Mouse (Mus musculus): ENCODE results near the gene Epm2a. TPM values are rescaled to one million over a fixed set of nuclear protein-coding genes. Genes with fewer than 3 reads are reported as not detected.
"Not testable (repeated sequence)": the region's sequence is repeated elsewhere in the genome, so short reads cannot be mapped to it uniquely, and the experiment has no call there.

Epm2a gene
- total and polyA plus RNA-seq, 2 experiments from 2014 or later, result 3.1 to 41.9 TPM

GRCm38 (mm10) chr10:11319446-11319970, 23.7 kb upstream of the Epm2a start:
- WGBS, result 85% methylated on average over 1 of the region's 1 CpGs
- H3K4me2 ChIP-seq (ENCODE audit: low read depth, low read length, poor library complexity, severe bottlenecking), result no peak overlapping the region
- no peaks in the 10 kb centered on the region for H3K9me3 ChIP-seq (ENCODE audit: low read length)
- no peak overlapping the region for H3K27ac ChIP-seq (ENCODE audit: low read depth, low read length)
- ATAC-seq (ENCODE audit: low FRiP score) (no peak), DNase-seq (ENCODE audit: low spot score) (no peak)
- H3K27me3 ChIP-seq (ENCODE audit: insufficient read depth, low read length), result no peaks in the 10 kb centered on the region
- no peak overlapping the region for H3K9ac ChIP-seq (replicated peaks; ENCODE audit: low read length, poor library complexity, severe bottlenecking)
- H3K4me3 ChIP-seq (ENCODE audit: low read depth, low read length), result no peak overlapping the region
- H3K36me3 ChIP-seq (ENCODE audit: insufficient read depth, low read length), result no peaks in the 10 kb centered on the region
- H3K4me1 ChIP-seq (ENCODE audit: insufficient read depth, low read length), result no peaks in the 10 kb centered on the region
- no peak for TF ChIP-seq CTCF (IDR thresholded peaks at IDR 0.05)

- H3K4me1 ChIP-seq (ENCODE audit: insufficient read depth, low read length), result no peaks in the 10 kb centered on the region
- H3K36me3 ChIP-seq (ENCODE audit: insufficient read depth, low read length), result no peaks in the 10 kb centered on the region
- TF ChIP-seq CTCF (IDR thresholded peaks at IDR 0.05), result no peak
- no peak overlapping the region for H3K4me3 ChIP-seq (ENCODE audit: low read depth, low read length)
- no peak overlapping the region for H3K4me2 ChIP-seq (ENCODE audit: low read depth, low read length, poor library complexity, severe bottlenecking)
- ATAC-seq (ENCODE audit: low FRiP score) (no peak), DNase-seq (ENCODE audit: low spot score) (no peak)
- H3K9me3 ChIP-seq (ENCODE audit: low read length), result no peaks in the 10 kb centered on the region
- 91% methylated on average over 7 of the region's 7 CpGs for WGBS
- no peaks in the 10 kb centered on the region for H3K27me3 ChIP-seq (ENCODE audit: insufficient read depth, low read length)
- no peak overlapping the region for H3K27ac ChIP-seq (ENCODE audit: low read depth, low read length)
- H3K9ac ChIP-seq (replicated peaks; ENCODE audit: low read length, poor library complexity, severe bottlenecking), result no peak overlapping the region
These were observed 20.9 kb upstream of the Epm2a start for GRCm38 (mm10) chr10:11322316-11322715.

GRCm38 (mm10) chr10:11323202-11323898, 19.9 kb upstream of the Epm2a start:
- ATAC-seq (ENCODE audit: low FRiP score) (no peak), DNase-seq (ENCODE audit: low spot score) (no peak)
- Histone ChIP-seq H3K27me3 (ENCODE audit: insufficient read depth, low read length) (no peaks in the 10 kb centered on the region), H3K4me1 (ENCODE audit: insufficient read depth, low read length) (no peaks in the 10 kb centered on the region), H3K27ac (ENCODE audit: low read depth, low read length) (no peak overlapping the region), H3K9ac (replicated peaks; ENCODE audit: low read length, poor library complexity, severe bottlenecking) (no peak overlapping the region), H3K9me3 (ENCODE audit: low read length) (no peaks in the 10 kb centered on the region), H3K36me3 (ENCODE audit: insufficient read depth, low read length) (no peaks in the 10 kb centered on the region), H3K4me3 (ENCODE audit: low read depth, low read length) (no peak overlapping the region), H3K4me2 (ENCODE audit: low read depth, low read length, poor library complexity, severe bottlenecking) (no peak overlapping the region)
- no peak for TF ChIP-seq CTCF (IDR thresholded peaks at IDR 0.05)
- 79% methylated on average over 4 of the region's 4 CpGs for WGBS

GRCm38 (mm10) chr10:11326526-11326925, 16.7 kb upstream of the Epm2a start:
- Histone ChIP-seq H3K9ac (replicated peaks; ENCODE audit: low read length, poor library complexity, severe bottlenecking) (no peak overlapping the region), H3K9me3 (ENCODE audit: low read length) (no peaks in the 10 kb centered on the region), H3K27me3 (ENCODE audit: insufficient read depth, low read length) (no peaks in the 10 kb centered on the region), H3K4me2 (ENCODE audit: low read depth, low read length, poor library complexity, severe bottlenecking) (no peak overlapping the region), H3K4me3 (ENCODE audit: low read depth, low read length) (no peak overlapping the region), H3K27ac (ENCODE audit: low read depth, low read length) (no peak overlapping the region), H3K4me1 (ENCODE audit: insufficient read depth, low read length) (no peaks in the 10 kb centered on the region), H3K36me3 (ENCODE audit: insufficient read depth, low read length) (no peaks in the 10 kb centered on the region)
- DNase-seq (ENCODE audit: low spot score) (no peak), ATAC-seq (ENCODE audit: low FRiP score) (no peak)
- 87% methylated on average over 3 of the region's 3 CpGs for WGBS
- peak; percentile 55 for TF ChIP-seq CTCF (IDR thresholded peaks at IDR 0.05)

- Histone ChIP-seq H3K4me2 (ENCODE audit: low read depth, low read length, poor library complexity, severe bottlenecking) (no peak overlapping the region), H3K36me3 (ENCODE audit: insufficient read depth, low read length) (no peaks in the 10 kb centered on the region), H3K9me3 (ENCODE audit: low read length) (no peaks in the 10 kb centered on the region), H3K4me3 (ENCODE audit: low read depth, low read length) (no peak overlapping the region), H3K27me3 (ENCODE audit: insufficient read depth, low read length) (no peaks in the 10 kb centered on the region), H3K9ac (replicated peaks; ENCODE audit: low read length, poor library complexity, severe bottlenecking) (no peak overlapping the region), H3K4me1 (ENCODE audit: insufficient read depth, low read length) (no peaks in the 10 kb centered on the region), H3K27ac (ENCODE audit: low read depth, low read length) (no peak overlapping the region)
- ATAC-seq (ENCODE audit: low FRiP score), result no peak
- no peak for DNase-seq (ENCODE audit: low spot score)
- 77% methylated on average over 18 of the region's 18 CpGs for WGBS
- TF ChIP-seq CTCF (IDR thresholded peaks at IDR 0.05), result peak; percentile 55
These were observed 1.6 kb downstream of the Epm2a start for GRCm38 (mm10) chr10:11344536-11345468.

GRCm38 (mm10) chr10:11350243-11350974, 7.2 kb downstream of the Epm2a start:
- H3K4me2 ChIP-seq (ENCODE audit: low read depth, low read length, poor library complexity, severe bottlenecking); H3K9ac ChIP-seq (replicated peaks; ENCODE audit: low read length, poor library complexity, severe bottlenecking); H3K27ac ChIP-seq (ENCODE audit: low read depth, low read length); H3K36me3 ChIP-seq (ENCODE audit: insufficient read depth, low read length); DNase-seq (ENCODE audit: low spot score); H3K4me1 ChIP-seq (ENCODE audit: insufficient read depth, low read length); H3K9me3 ChIP-seq (ENCODE audit: low read length); H3K27me3 ChIP-seq (ENCODE audit: insufficient read depth, low read length); H3K4me3 ChIP-seq (ENCODE audit: low read depth, low read length); ATAC-seq (ENCODE audit: low FRiP score): not testable (repeated sequence)
- 84% methylated on average over 3 of the region's 3 CpGs for WGBS
